Mouse (Mus musculus) midbrain, embryonic 10.5 days (tissue): Measurements from ENCODE around the gene Fgd4. TPM values are rescaled to one million over a fixed set of nuclear protein-coding genes. Genes with fewer than 3 reads are reported as not detected.

Source experiments
- DNase-seq: peaks from one replicate; pipeline ENCODE4 v3.0.0-alpha.2; 2017; ENCODE audit warnings: low spot score
- H3K27ac ChIP-seq: fragments of 300-500 bp; sonication (generic); replicated peaks from 2 replicates; pipeline ENCODE4 v1.5.1; 2016; ENCODE audit warnings: mild to moderate bottlenecking
- H3K27me3 ChIP-seq: fragments of 300-500 bp; sonication (generic); 2 replicates; pipeline ENCODE4 v1.6.1; 2016; ENCODE audit warnings: low read depth, mild to moderate bottlenecking; ENCODE audit not compliant: poor library complexity, severe bottlenecking
- H3K36me3 ChIP-seq: fragments of 300-500 bp; sonication (generic); 2 replicates; pipeline ENCODE4 v1.6.1; 2016; ENCODE audit warnings: mild to moderate bottlenecking, moderate library complexity
- H3K4me1 ChIP-seq: fragments of 300-500 bp; sonication (generic); 2 replicates; pipeline ENCODE4 v1.6.1; 2016
- H3K4me3 ChIP-seq: fragments of 300-500 bp; sonication (generic); 2 replicates; pipeline ENCODE4 v1.5.1; 2016; ENCODE audit warnings: mild to moderate bottlenecking, moderate library complexity
- H3K9me3 ChIP-seq: fragments of 300-500 bp; sonication (generic); replicated peaks from 2 replicates; pipeline ENCODE4 v1.6.1; 2016; ENCODE audit warnings: mild to moderate bottlenecking
- WGBS: fragments of 180-500 bp; shearing (Covaris S2); methylation state at CpG from one replicate; pipeline ENCODE4 v1.1.7; 2016; 5-methylcytosine and 5-hydroxymethylcytosine counted together
- polyA plus RNA-seq: library from polyadenylated mRNA; unstranded; fragments of >200 nt; fragmentation: Nextera tagmentation; extraction: Ambion mirVana; gene quantifications from 2 replicates; pipeline ENCODE4 v1.2.1, GENCODE M21; 2016

Fgd4 gene
- 16.7 and 19.8 TPM in 2 replicates for polyA plus RNA-seq

GRCm38 (mm10) chr16:16600461-16600860 is at the start of gene Fgd4:
Fgd4 (minus strand) TSS chr16:16600549.
- 50% methylated on average over 5 of the region's 5 CpGs for WGBS
- peaks cover 12% of the 10 kb centered on the region for H3K4me1 ChIP-seq
- peaks cover 32% of the 10 kb centered on the region for H3K27me3 ChIP-seq
- peak within 1 kb of the TSS; percentile 86 for H3K27ac ChIP-seq
- DNase-seq, result no peak
- H3K36me3 ChIP-seq, result no peaks in the 10 kb centered on the region
- peak within 1 kb of the TSS; percentile 87 for H3K4me3 ChIP-seq
- no peaks in the 10 kb centered on the region for H3K9me3 ChIP-seq

GRCm38 (mm10) chr16:16645148-16645547 is 44.8 kb upstream of the Fgd4 start:
- Histone ChIP-seq H3K4me1 (no peaks in the 10 kb centered on the region), H3K4me3 (no peak overlapping the region), H3K27ac (no peak overlapping the region), H3K36me3 (no peaks in the 10 kb centered on the region), H3K27me3 (no peaks in the 10 kb centered on the region), H3K9me3 (no peaks in the 10 kb centered on the region)
- WGBS, result 84% methylated on average over 1 of the region's 1 CpGs
- no peak for DNase-seq

GRCm38 (mm10) chr16:16633730-16634129 is 33.4 kb upstream of the Fgd4 start:
- DNase-seq, result no peak
- H3K9me3 ChIP-seq, result peaks cover 27% of the 10 kb centered on the region
- H3K36me3 ChIP-seq, result no peaks in the 10 kb centered on the region

GRCm38 (mm10) chr16:16599586-16600401 is 555 bp downstream of the Fgd4 start:
- H3K4me3 ChIP-seq, result peak overlapping the region; percentile 87
- H3K36me3 ChIP-seq, result no peaks in the 10 kb centered on the region
- H3K9me3 ChIP-seq, result no peaks in the 10 kb centered on the region
- H3K27ac ChIP-seq, result peak overlapping the region; percentile 86
- H3K4me1 ChIP-seq, result peaks cover 12% of the 10 kb centered on the region
- peak; percentile 67 for DNase-seq
- H3K27me3 ChIP-seq, result peaks cover 32% of the 10 kb centered on the region
- under 1% methylated on average over 67 of the region's 77 CpGs for WGBS

More at GRCm38 (mm10) chr16:16633730-16634129, 33.4 kb upstream of the Fgd4 start:
- Histone ChIP-seq H3K4me1 (no peaks in the 10 kb centered on the region), H3K27ac (no peak overlapping the region), H3K4me3 (no peak overlapping the region), H3K27me3 (no peaks in the 10 kb centered on the region)

GRCm38 (mm10) chr16:16596582-16596981 is 3.8 kb downstream of the Fgd4 start:
- Histone ChIP-seq H3K4me3 (no peak overlapping the region), H3K9me3 (no peaks in the 10 kb centered on the region), H3K27me3 (peaks cover 32% of the 10 kb centered on the region), H3K36me3 (no peaks in the 10 kb centered on the region), H3K27ac (no peak overlapping the region), H3K4me1 (peaks cover 15% of the 10 kb centered on the region)
- no peak for DNase-seq

- H3K27me3 ChIP-seq, result no peaks in the 10 kb centered on the region
- H3K9me3 ChIP-seq, result no peaks in the 10 kb centered on the region
- no peak overlapping the region for H3K4me3 ChIP-seq
- H3K36me3 ChIP-seq, result no peaks in the 10 kb centered on the region
- H3K4me1 ChIP-seq, result peaks cover 2% of the 10 kb centered on the region; the same call in 1 of the 2 replicates
- no peak overlapping the region for H3K27ac ChIP-seq
- no peak for DNase-seq
These were observed 7.7 kb downstream of the Fgd4 start for GRCm38 (mm10) chr16:16592622-16593021.

GRCm38 (mm10) chr16:16584409-16585032 is 15.8 kb downstream of the Fgd4 start:
- Histone ChIP-seq H3K27me3 (no peaks in the 10 kb centered on the region), H3K27ac (no peak overlapping the region), H3K4me3 (no peak overlapping the region), H3K36me3 (no peaks in the 10 kb centered on the region), H3K9me3 (no peaks in the 10 kb centered on the region), H3K4me1 (no peaks in the 10 kb centered on the region)
- DNase-seq, result peak; percentile 72
- WGBS, result 79% methylated on average over 4 of the region's 4 CpGs

GRCm38 (mm10) chr16:16576556-16576955 is 23.8 kb downstream of the Fgd4 start:
- Histone ChIP-seq H3K27me3 (no peaks in the 10 kb centered on the region), H3K27ac (no peak overlapping the region), H3K4me1 (no peaks in the 10 kb centered on the region), H3K9me3 (no peaks in the 10 kb centered on the region), H3K4me3 (no peak overlapping the region), H3K36me3 (no peaks in the 10 kb centered on the region)
- no peak for DNase-seq

GRCm38 (mm10) chr16:16574508-16574907 is 25.8 kb downstream of the Fgd4 start:
- DNase-seq, result no peak
- H3K4me3 ChIP-seq, result no peak overlapping the region
- H3K27ac ChIP-seq, result no peak overlapping the region
- no peaks in the 10 kb centered on the region for H3K4me1 ChIP-seq
- no peaks in the 10 kb centered on the region for H3K36me3 ChIP-seq
- no peaks in the 10 kb centered on the region for H3K9me3 ChIP-seq
- no peaks in the 10 kb centered on the region for H3K27me3 ChIP-seq

GRCm38 (mm10) chr16:16573167-16573566 is 27.2 kb downstream of the Fgd4 start:
- Histone ChIP-seq H3K27me3 (no peaks in the 10 kb centered on the region), H3K4me3 (no peak overlapping the region), H3K9me3 (no peaks in the 10 kb centered on the region), H3K36me3 (no peaks in the 10 kb centered on the region), H3K4me1 (no peaks in the 10 kb centered on the region), H3K27ac (no peak overlapping the region)
- DNase-seq, result no peak
- WGBS, result 95% methylated on average over 1 of the region's 1 CpGs

- H3K27me3 ChIP-seq, result no peaks in the 10 kb centered on the region; the same call in 1 of the 2 replicates
- H3K4me3 ChIP-seq, result no peak overlapping the region
- no peak for DNase-seq
- no peak overlapping the region for H3K27ac ChIP-seq
- H3K36me3 ChIP-seq, result no peaks in the 10 kb centered on the region
- 87% methylated on average over 3 of the region's 3 CpGs for WGBS
- H3K9me3 ChIP-seq, result no peaks in the 10 kb centered on the region
- H3K4me1 ChIP-seq, result no peaks in the 10 kb centered on the region
These were observed 29.0 kb downstream of the Fgd4 start for GRCm38 (mm10) chr16:16571356-16571755.

GRCm38 (mm10) chr16:16566786-16567185 is 33.6 kb downstream of the Fgd4 start:
- H3K27me3 ChIP-seq, result peaks cover 25% of the 10 kb centered on the region
- H3K27ac ChIP-seq, result no peak overlapping the region
- whole genome bisulfite sequencing, result 81% methylated on average over 1 of the region's 1 CpGs
- no peaks in the 10 kb centered on the region for H3K36me3 ChIP-seq
- H3K4me1 ChIP-seq, result no peaks in the 10 kb centered on the region
- no peak for DNase-seq
- H3K9me3 ChIP-seq, result no peaks in the 10 kb centered on the region
- H3K4me3 ChIP-seq, result no peak overlapping the region

GRCm38 (mm10) chr16:16566215-16566614 is 34.1 kb downstream of the Fgd4 start:
- no peak for DNase-seq
- Histone ChIP-seq H3K27ac (no peak overlapping the region), H3K4me3 (no peak overlapping the region), H3K36me3 (no peaks in the 10 kb centered on the region), H3K4me1 (no peaks in the 10 kb centered on the region), H3K9me3 (no peaks in the 10 kb centered on the region), H3K27me3 (peaks cover 30% of the 10 kb centered on the region)
- 88% methylated on average over 5 of the region's 5 CpGs for WGBS
